Mouse (Mus musculus) thymus, postnatal 0 days (tissue): Measurements from ENCODE around the gene Ptpn4. TPM values are rescaled to one million over a fixed set of nuclear protein-coding genes. Genes with fewer than 3 reads are reported as not detected.

Source experiments
- DNase-seq: peaks from one replicate; pipeline ENCODE4 v3.0.0-alpha.2; 2015; ENCODE audit warnings: low spot score
- polyA plus RNA-seq: library from polyadenylated mRNA; unstranded; fragments of >200 nt; fragmentation: Nextera tagmentation; extraction: Ambion mirVana; gene quantifications from 2 replicates; pipeline ENCODE4 v1.2.1, GENCODE M21; 2015

The Ptpn4 gene
- polyA plus RNA-seq, 1 experiment from 2014 or later, result 4.8 TPM

GRCm38 (mm10) chr1:119807707-119808106, 29.7 kb downstream of the Ptpn4 start:
- no peak for DNase-seq

- no peak for DNase-seq
These were observed 31.4 kb downstream of the Ptpn4 start for GRCm38 (mm10) chr1:119805984-119806383.

GRCm38 (mm10) chr1:119804586-119804985, 32.8 kb downstream of the Ptpn4 start:
- no peak for DNase-seq

GRCm38 (mm10) chr1:119795174-119795573, 42.2 kb downstream of the Ptpn4 start:
- DNase-seq, result no peak

- no peak for DNase-seq
These were observed 43.1 kb downstream of the Ptpn4 start for GRCm38 (mm10) chr1:119794342-119794741.

- no peak for DNase-seq
These were observed 46.8 kb downstream of the Ptpn4 start for GRCm38 (mm10) chr1:119790616-119791015.

GRCm38 (mm10) chr1:119775915-119776314, 61.5 kb downstream of the Ptpn4 start:
- no peak for DNase-seq

- no peak for DNase-seq
These were observed 101.7 kb downstream of the Ptpn4 start for GRCm38 (mm10) chr1:119735692-119736091.

GRCm38 (mm10) chr1:119734801-119735200, 102.6 kb downstream of the Ptpn4 start:
- no peak for DNase-seq

GRCm38 (mm10) chr1:119731166-119731565, 106.2 kb downstream of the Ptpn4 start:
- DNase-seq, result no peak

GRCm38 (mm10) chr1:119713017-119713416, 124.4 kb downstream of the Ptpn4 start:
- no peak for DNase-seq

- no peak for DNase-seq
These were observed 130.8 kb downstream of the Ptpn4 start for GRCm38 (mm10) chr1:119706471-119707217.

GRCm38 (mm10) chr1:119696860-119697259, 140.6 kb downstream of the Ptpn4 start:
- DNase-seq, result no peak

GRCm38 (mm10) chr1:119685773-119686558, 151.4 kb downstream of the Ptpn4 start:
- no peak for DNase-seq

GRCm38 (mm10) chr1:119681663-119682213, 155.7 kb downstream of the Ptpn4 start:
- no peak for DNase-seq

GRCm38 (mm10) chr1:119674984-119675383, 162.4 kb downstream of the Ptpn4 start:
- peak; percentile 41 for DNase-seq

- no peak for DNase-seq
These were observed 170.5 kb downstream of the Ptpn4 start for GRCm38 (mm10) chr1:119666904-119667303.

GRCm38 (mm10) chr1:119654307-119654706, 183.1 kb downstream of the Ptpn4 start:
- no peak for DNase-seq

GRCm38 (mm10) chr1:119650386-119650785, 187.0 kb downstream of the Ptpn4 start:
- DNase-seq, result no peak

GRCm38 (mm10) chr1:119649627-119650026, 187.8 kb downstream of the Ptpn4 start:
- DNase-seq, result no peak

- DNase-seq, result peak; percentile 80
These were observed 189.0 kb downstream of the Ptpn4 start, which contains the start of gene Epb41l5 for GRCm38 (mm10) chr1:119648205-119649111. Epb41l5 (minus strand) TSS chr1:119649000.
